Mouse (Mus musculus): ENCODE measurements around the gene Yy1.
"Not testable (repeated sequence)": the region's sequence is repeated elsewhere in the genome, so short reads cannot be mapped to it uniquely, and the experiment has no call there.

Yy1 gene

GRCm38 (mm10) chr12:108827641-108828040, 34.9 kb downstream of the Yy1 start:
- DNase-seq (ENCODE audit: low spot score): no peak

- no peak for DNase-seq (ENCODE audit: low spot score)
Observed at GRCm38 (mm10) chr12:108829636-108830035, 36.9 kb downstream of the Yy1 start.

- DNase-seq (ENCODE audit: low spot score): no peak
Observed at GRCm38 (mm10) chr12:108830358-108830757, 37.6 kb downstream of the Yy1 start.

- DNase-seq (ENCODE audit: low spot score): no peak
Observed at GRCm38 (mm10) chr12:108831966-108832643, 39.3 kb downstream of the Yy1 start.

- no peak for DNase-seq (ENCODE audit: low spot score)
Observed at GRCm38 (mm10) chr12:108832851-108833250, 40.1 kb downstream of the Yy1 start.

GRCm38 (mm10) chr12:108833408-108833807, 40.6 kb downstream of the Yy1 start:
- no peak for DNase-seq (ENCODE audit: low spot score)

- DNase-seq (ENCODE audit: low spot score): no peak
Observed at GRCm38 (mm10) chr12:108834337-108834736, 41.6 kb downstream of the Yy1 start.

GRCm38 (mm10) chr12:108834786-108835185, 42.0 kb downstream of the Yy1 start:
- DNase-seq (ENCODE audit: low spot score): no peak

- no peak for DNase-seq (ENCODE audit: low spot score)
Observed at GRCm38 (mm10) chr12:108835208-108835839, 42.6 kb downstream of the Yy1 start.

- peak; percentile 89 for DNase-seq (ENCODE audit: low spot score)
Observed at GRCm38 (mm10) chr12:108835840-108836409, 43.2 kb downstream of the Yy1 start, which contains the start of the genes Slc25a29 and Slc25a47. Gene Slc25a29 (minus strand): TSS chr12:108835883. Gene Slc25a47 (plus strand): TSS chr12:108836046.

- DNase-seq (ENCODE audit: low spot score): no peak
Observed at GRCm38 (mm10) chr12:108836722-108837121, 43.9 kb downstream of the Yy1 start.

- DNase-seq (ENCODE audit: low spot score): no peak
Observed at GRCm38 (mm10) chr12:108841181-108841580, 48.4 kb downstream of the Yy1 start.

- DNase-seq (ENCODE audit: low spot score): no peak
Observed at GRCm38 (mm10) chr12:108842663-108843062, 49.9 kb downstream of the Yy1 start.

GRCm38 (mm10) chr12:108848033-108848432, 55.3 kb downstream of the Yy1 start:
- not testable (repeated sequence) for DNase-seq (ENCODE audit: low spot score)

- DNase-seq (ENCODE audit: low spot score): no peak
Observed at GRCm38 (mm10) chr12:108849488-108850022, 56.8 kb downstream of the Yy1 start.

GRCm38 (mm10) chr12:108850129-108850528, 57.4 kb downstream of the Yy1 start:
- DNase-seq (ENCODE audit: low spot score): no peak

- no peak for DNase-seq (ENCODE audit: low spot score)
Observed at GRCm38 (mm10) chr12:108850886-108851285, 58.1 kb downstream of the Yy1 start.

GRCm38 (mm10) chr12:108852822-108853221, 60.0 kb downstream of the Yy1 start:
- no peak for DNase-seq (ENCODE audit: low spot score)

- DNase-seq (ENCODE audit: low spot score): no peak
Observed at GRCm38 (mm10) chr12:108855081-108855480, 62.3 kb downstream of the Yy1 start.

- DNase-seq (ENCODE audit: low spot score): no peak
Observed at GRCm38 (mm10) chr12:108856186-108856585, 63.4 kb downstream of the Yy1 start.

GRCm38 (mm10) chr12:108857109-108857508, 64.3 kb downstream of the Yy1 start:
- no peak for DNase-seq (ENCODE audit: low spot score)

- no peak for DNase-seq (ENCODE audit: low spot score)
Observed at GRCm38 (mm10) chr12:108857589-108858184, 64.9 kb downstream of the Yy1 start.

- DNase-seq (ENCODE audit: low spot score): no peak
Observed at GRCm38 (mm10) chr12:108858486-108858885, 65.7 kb downstream of the Yy1 start.

Data from layer of hippocampus, adult 9-10 months (tissue).